Mouse (Mus musculus) cerebellum, adult 11-12 months (tissue): ENCODE results near the gene Ermap.

Experiments used
- DNase-seq: peaks from one replicate; pipeline ENCODE4 v3.0.0; 2022

The Ermap gene

DNA sequence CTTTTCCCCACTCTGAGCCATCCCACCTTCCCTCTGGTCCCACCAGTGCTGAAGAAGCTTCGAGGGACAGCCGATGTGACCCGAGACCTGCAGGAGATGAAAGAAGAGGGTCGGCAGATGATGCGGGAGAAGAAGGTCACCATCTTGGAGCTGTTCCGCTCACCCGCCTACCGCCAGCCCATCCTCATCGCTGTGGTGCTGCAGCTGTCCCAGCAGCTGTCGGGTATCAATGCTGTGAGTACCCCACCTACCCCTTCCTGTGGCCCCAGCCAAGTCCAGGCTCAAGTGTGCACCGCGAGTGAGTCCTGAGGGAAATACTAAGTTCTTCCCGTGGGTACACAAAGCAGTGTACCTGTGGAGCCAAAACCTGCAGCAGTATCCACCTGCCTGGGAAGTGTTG lies 56.5 kb downstream of the Ermap start:
- DNase-seq = no peak

DNA sequence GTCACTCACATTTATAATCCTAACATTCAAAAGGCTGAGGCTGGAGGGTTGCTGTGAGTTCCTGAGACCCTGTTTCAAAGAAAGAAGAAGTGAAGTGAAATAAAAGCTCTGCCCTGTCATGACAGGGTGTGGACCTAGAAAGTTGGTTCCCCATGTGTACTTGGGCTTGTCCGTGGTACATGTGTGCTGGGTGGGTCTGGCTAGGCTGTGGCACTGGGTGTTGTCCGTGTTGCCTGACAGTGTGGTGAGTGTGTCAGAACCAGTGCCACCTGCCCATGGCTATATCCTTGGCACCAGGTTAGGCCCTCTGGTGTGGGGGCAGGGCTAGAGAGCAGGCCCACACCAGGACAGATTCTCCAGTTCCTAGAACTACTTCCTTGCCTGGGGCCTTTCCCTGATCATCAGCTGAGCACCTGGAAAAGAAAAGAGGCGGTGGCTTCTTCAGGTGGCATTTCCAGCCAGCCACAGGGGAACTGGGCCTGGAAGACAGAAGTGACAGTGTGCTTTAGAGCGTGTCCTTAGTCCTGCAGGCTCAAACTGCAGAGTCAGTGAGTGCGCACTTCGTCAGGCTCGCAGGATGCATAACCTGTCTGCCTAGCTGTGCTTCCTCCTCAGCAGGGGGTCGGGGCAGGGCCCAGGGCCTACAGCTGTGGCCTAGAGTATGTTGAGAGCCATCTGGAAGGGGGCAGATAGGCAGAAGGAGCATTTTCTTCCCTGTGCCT lies 58.5 kb downstream of the Ermap start:
- no peak for DNase-seq

DNA sequence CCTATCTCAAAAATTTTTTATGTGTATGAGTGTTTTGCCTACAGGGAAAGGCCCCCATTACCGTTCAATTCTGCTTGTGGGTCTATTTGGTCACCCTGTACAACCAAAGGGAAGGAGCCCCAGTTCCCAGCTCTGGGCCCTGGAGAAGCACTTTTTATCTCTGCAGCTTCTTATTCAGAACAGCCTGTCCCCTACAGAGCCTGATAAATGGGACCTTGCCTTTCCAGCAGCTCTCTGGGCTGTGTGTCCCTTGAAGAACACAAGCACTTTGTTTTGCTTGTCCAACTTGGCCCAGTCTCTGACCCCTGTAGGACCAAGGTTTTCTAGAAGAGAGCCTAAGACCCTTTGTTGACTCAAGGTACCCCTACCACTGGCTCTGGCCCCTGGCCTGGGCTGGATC lies 60.7 kb downstream of the Ermap start:
- no peak for DNase-seq

DNA sequence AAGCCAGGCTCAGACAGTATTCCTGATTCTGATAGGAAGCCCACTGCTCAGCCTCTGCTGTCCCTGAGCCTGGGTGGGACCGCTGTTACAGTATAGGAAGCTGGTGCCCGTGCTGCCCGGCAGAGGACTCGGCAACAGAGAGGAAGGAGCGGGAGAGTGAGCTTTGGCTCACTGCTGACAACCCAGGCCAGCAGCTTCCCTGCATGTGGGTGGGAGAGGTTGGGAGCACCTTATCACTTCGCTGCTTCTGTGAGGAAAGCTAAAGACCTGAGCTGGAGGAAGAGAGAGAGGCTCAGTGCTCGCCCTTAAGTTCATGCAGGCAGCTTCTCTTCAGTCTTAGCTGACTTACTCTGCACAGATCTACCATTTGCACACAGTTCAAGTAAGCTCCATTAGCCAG lies 61.3 kb downstream of the Ermap start:
- DNase-seq = no peak

DNA sequence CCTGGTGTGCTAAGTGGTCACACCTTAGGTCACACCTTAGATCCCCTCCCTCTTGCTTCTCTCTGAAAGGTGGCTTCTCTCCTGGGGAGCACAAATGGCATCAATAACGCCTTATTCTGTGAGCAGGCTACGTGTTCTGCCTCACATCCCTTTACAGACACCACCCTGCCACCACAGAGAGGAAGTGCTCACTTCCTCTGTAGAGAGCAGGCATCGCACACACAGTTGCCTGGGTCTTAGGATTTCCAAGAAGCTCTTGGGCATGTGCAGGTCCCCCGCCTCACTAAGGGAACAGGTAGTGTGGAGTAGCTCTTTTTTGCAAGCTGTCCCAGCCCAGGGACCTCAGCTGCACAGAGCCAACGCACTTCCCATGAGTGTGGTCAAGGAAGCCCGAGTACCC lies 62.6 kb downstream of the Ermap start:
- no peak for DNase-seq

DNA sequence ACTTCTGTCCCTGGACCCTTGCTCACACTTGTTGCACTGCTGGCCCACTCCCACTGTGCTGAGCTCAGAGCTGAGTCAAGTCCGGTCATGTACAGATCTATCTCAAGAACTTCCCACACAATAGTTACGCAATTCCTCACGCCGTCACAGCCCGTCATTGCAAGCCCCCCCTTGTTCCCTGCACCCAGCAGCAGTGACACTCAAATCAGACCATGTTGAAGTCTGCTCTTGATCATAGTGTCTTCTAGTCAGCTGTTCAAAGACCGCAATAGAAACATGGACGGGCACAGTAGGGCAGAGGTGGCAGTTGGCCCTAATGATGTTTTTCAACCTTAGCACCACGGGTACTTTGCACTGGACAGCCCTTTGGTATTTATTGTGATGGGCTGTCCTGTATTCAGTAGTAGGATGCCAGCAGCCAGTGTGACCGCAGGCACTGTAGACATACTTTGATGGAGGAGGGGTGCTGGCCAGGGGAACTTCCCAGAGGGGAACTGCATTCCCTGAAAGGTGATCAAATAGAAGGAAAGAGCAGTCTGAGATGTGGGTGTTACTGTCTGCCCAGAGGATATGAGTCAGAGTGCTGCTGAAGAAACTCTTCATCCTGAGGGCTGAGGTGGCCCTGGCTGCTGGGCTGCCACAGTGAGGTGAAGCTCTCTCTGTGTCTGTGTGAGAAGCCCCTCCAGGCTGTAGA lies 64.1 kb downstream of the Ermap start:
- no peak for DNase-seq
